Mouse (Mus musculus) liver, embryonic 11.5 days (tissue): Measurements from ENCODE around the gene Ap3d1. TPM values are rescaled to one million over a fixed set of nuclear protein-coding genes. Genes with fewer than 3 reads are reported as not detected.
A peak's percentile ranks its signal among the peaks of the same experiment; 100 is the strongest.

Experiments
- ATAC-seq: fragments of 200-750 bp; cut with Nextera tagmentation; replicated peaks from 2 replicates; pipeline ENCODE4 v1.8.0; 2017; ENCODE audit warnings: moderate number of reproducible peaks, mild to moderate bottlenecking, moderate TSS enrichment, moderate library complexity; ENCODE audit not compliant: low FRiP score
- DNase-seq: peaks from one replicate; pipeline ENCODE4 v3.0.0-alpha.2; 2017; ENCODE audit warnings: low spot score
- H3K27ac ChIP-seq: fragments of 300-500 bp; sonication (generic); 2 replicates; pipeline ENCODE4 v1.5.1; 2014; ENCODE audit warnings: mild to moderate bottlenecking, low read depth, low read length, control low read depth
- H3K27me3 ChIP-seq: fragments of 300-500 bp; sonication (generic); replicated peaks from 2 replicates; pipeline ENCODE4 v1.6.1; 2014; ENCODE audit warnings: low read length, mixed read lengths; ENCODE audit not compliant: control insufficient read depth, insufficient read depth
- H3K36me3 ChIP-seq: fragments of 300-500 bp; sonication (generic); 2 replicates; pipeline ENCODE4 v1.6.1; 2014; ENCODE audit warnings: mild to moderate bottlenecking, low read length, moderate library complexity, mixed read lengths; ENCODE audit not compliant: control insufficient read depth, insufficient read depth
- H3K4me1 ChIP-seq: fragments of 300-500 bp; sonication (generic); replicated peaks from 2 replicates; pipeline ENCODE4 v1.6.1; 2014; ENCODE audit warnings: low read length, mixed read lengths; ENCODE audit not compliant: control insufficient read depth, insufficient read depth
- H3K4me2 ChIP-seq: fragments of 300-500 bp; sonication (generic); 2 replicates; pipeline ENCODE4 v1.6.1; 2014; ENCODE audit warnings: mild to moderate bottlenecking, control low read depth, moderate library complexity
- H3K4me3 ChIP-seq: fragments of 300-500 bp; sonication (generic); 2 replicates; pipeline ENCODE4 v1.5.1; 2014; ENCODE audit warnings: low read depth, low read length, control low read depth
- H3K9ac ChIP-seq: fragments of 300-500 bp; sonication (generic); 2 replicates; pipeline ENCODE4 v1.6.1; 2014; ENCODE audit warnings: low read depth, low read length, control low read depth
- H3K9me3 ChIP-seq: fragments of 300-500 bp; sonication (generic); 2 replicates; pipeline ENCODE4 v1.6.1; 2016; ENCODE audit warnings: low read length, inconsistent platforms, mixed read lengths; ENCODE audit not compliant: control insufficient read depth
- WGBS: fragments of 180-500 bp; shearing (Covaris S2); extraction: QIAGEN DNeasy Blood & Tissue Kit; methylation state at CpG from one replicate; pipeline ENCODE4 v1.1.7; 2014; 5-methylcytosine and 5-hydroxymethylcytosine counted together
- polyA plus RNA-seq: library from polyadenylated mRNA; unstranded; fragments of >200 nt; fragmentation: Nextera tagmentation; extraction: Ambion mirVana; gene quantifications from 2 replicates; pipeline ENCODE4 v1.2.1, GENCODE M21; 2014

Gene Ap3d1
- polyA plus RNA-seq, 1 experiment from 2014 or later: 53.2 TPM

DNA sequence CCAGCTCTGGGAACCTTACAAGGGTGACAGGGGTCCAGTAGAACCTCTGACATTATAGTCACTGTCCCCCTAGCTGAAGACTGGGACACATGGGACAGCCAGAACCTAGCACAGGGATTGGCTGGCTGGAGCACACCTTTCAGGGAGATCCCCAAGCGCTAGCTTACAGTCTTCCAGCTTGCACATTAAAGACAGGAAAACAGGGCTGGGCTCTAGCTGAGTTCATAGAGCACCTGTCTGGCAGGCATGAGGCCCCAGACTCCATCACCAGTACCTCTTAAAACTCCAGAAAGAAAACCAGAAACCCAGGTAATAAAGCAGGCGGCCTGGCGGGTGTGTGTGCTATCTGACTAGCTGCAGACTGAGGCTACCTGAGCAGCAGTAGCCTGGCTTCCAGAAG, 68.4 kb downstream of the Ap3d1 start:
- no peak overlapping the region for H3K27ac ChIP-seq
- no peaks in the 10 kb centered on the region for H3K27me3 ChIP-seq
- H3K9me3 ChIP-seq: no peaks in the 10 kb centered on the region
- no peak for DNase-seq
- H3K4me3 ChIP-seq: peak overlapping the region; percentile 94
- peak overlapping the region; percentile 97 for H3K9ac ChIP-seq
- H3K4me2 ChIP-seq: peak overlapping the region; percentile 96
- WGBS: 88% methylated on average over 3 of the region's 3 CpGs
- ATAC-seq: no peak
- peaks cover 51% of the 10 kb centered on the region for H3K4me1 ChIP-seq
- peaks cover 24% of the 10 kb centered on the region for H3K36me3 ChIP-seq

DNA sequence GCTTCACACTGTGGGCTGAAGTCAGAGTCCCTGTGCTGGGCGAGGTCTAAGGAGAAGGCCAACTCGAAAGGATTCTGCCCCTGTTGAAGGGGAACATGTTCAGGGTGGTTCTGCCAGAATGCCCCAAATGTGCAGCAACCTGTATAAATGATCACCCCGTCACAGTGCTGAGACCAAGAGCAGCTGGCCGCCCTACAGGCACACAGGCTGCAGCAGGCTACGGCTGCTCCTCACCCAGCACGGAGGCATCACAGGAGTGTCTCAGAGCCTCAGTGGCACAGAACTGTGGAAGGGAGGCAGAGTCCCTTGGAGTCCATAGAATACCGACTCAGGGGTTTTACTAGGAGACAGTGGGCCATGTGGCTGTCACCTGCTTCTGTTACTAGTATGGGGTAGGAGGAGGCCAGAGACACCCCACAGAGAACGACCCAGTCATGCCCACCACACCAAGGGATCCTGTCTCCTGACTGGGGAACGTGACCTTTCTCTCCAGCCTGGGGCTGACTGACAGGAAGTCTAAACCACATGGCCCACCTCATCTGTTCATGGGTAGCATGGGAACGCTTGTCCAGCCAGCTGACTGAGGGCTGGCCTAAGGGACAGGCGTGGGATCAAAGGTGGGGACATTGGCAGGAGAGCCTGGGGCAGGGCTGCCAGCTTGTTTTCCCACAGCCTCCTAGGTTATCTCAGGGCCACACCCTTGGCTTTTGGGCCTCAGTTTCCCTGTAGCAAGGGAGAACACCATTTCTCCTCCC, 70.0 kb downstream of the Ap3d1 start:
- H3K4me2 ChIP-seq: no peak overlapping the region
- WGBS: 84% methylated on average over 11 of the region's 11 CpGs
- no peaks in the 10 kb centered on the region for H3K27me3 ChIP-seq
- peaks cover 40% of the 10 kb centered on the region for H3K36me3 ChIP-seq
- no peak overlapping the region for H3K4me3 ChIP-seq
- H3K9ac ChIP-seq: no peak overlapping the region
- DNase-seq (no peak), ATAC-seq (no peak)
- H3K9me3 ChIP-seq: no peaks in the 10 kb centered on the region
- H3K4me1 ChIP-seq: peaks cover 35% of the 10 kb centered on the region
- no peak overlapping the region for H3K27ac ChIP-seq

DNA sequence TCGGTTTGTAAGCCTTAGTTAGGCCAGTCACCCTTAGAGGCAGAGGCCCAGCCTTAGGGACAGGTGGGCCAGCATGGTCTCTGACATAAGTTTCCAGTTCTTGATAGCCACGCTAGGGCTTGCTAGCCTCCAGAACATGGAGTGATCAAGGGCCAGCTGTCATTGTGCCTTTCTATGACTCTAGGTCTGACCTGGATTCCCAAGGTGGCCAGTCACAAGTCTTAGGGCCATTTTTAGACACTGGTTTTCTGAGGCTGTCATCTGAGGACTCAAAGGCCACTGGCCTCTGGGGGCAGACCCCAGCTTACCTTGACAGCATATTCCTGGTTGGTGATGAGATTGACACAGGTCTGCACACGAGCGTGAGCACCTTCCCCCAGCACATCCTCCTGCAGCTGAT, 70.8 kb downstream of the Ap3d1 start:
- 89% methylated on average over 4 of the region's 4 CpGs for WGBS
- no peaks in the 10 kb centered on the region for H3K9me3 ChIP-seq
- H3K36me3 ChIP-seq: peaks cover 48% of the 10 kb centered on the region
- H3K9ac ChIP-seq: no peak overlapping the region
- H3K27ac ChIP-seq: no peak overlapping the region
- peaks cover 31% of the 10 kb centered on the region for H3K4me1 ChIP-seq
- H3K4me2 ChIP-seq: no peak overlapping the region
- H3K4me3 ChIP-seq: no peak overlapping the region
- ATAC-seq (no peak), DNase-seq (no peak)
- no peaks in the 10 kb centered on the region for H3K27me3 ChIP-seq

GRCm38 (mm10) chr10:80670531-80670930, 71.5 kb downstream of the Ap3d1 start:
- Histone ChIP-seq H3K4me3 (no peak overlapping the region), H3K27ac (no peak overlapping the region), H3K9me3 (no peaks in the 10 kb centered on the region), H3K4me1 (peaks cover 38% of the 10 kb centered on the region), H3K9ac (no peak overlapping the region), H3K4me2 (no peak overlapping the region), H3K27me3 (no peaks in the 10 kb centered on the region), H3K36me3 (peaks cover 50% of the 10 kb centered on the region)
- ATAC-seq (no peak), DNase-seq (no peak)
- WGBS: 88% methylated on average over 2 of the region's 2 CpGs

DNA sequence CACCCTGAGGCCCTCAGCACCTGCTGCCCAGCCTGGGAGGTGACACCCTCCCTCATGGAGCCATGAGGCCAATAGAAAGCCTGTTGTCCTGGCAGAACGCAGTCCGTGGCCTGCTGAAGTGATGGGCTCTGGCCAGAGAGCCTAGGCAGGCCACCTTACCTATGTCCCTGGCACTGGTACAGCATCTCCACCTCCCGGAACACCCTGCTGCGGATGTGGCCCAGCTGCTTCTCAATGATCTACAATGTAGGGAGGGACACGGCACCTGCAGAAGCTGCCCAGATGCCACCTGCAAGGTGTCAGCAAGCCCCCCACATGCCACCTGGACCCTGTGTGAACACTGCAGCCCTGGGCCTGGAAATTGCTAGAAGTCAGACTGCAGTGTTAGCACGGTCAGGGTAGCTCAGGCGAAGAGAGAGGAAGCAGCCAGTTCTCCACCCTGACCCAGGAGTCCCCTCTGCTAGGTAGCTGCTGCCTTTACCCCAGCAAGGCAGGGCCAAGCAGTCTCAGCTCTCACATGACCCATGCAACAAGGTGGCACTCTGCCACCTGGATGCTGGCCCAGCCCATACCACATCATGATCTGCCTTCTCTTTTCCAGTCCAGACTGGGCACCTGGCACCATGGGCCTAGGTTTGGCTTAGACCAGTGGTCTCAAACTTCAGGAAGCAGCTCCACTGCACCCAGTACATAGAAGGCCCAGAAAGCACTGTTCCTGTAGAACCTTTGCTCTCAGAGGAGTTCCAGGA, 72.2 kb downstream of the Ap3d1 start:
- 93% methylated on average over 7 of the region's 7 CpGs for WGBS
- ATAC-seq (no peak), DNase-seq (no peak)
- H3K27ac ChIP-seq: no peak overlapping the region
- peaks cover 41% of the 10 kb centered on the region for H3K4me1 ChIP-seq
- H3K9ac ChIP-seq: no peak overlapping the region
- no peaks in the 10 kb centered on the region for H3K27me3 ChIP-seq
- H3K4me2 ChIP-seq: no peak overlapping the region
- H3K4me3 ChIP-seq: no peak overlapping the region
- no peaks in the 10 kb centered on the region for H3K9me3 ChIP-seq
- H3K36me3 ChIP-seq: peaks cover 52% of the 10 kb centered on the region

GRCm38 (mm10) chr10:80669018-80669417, 73.0 kb downstream of the Ap3d1 start:
- Histone ChIP-seq H3K4me2 (no peak overlapping the region), H3K9me3 (no peaks in the 10 kb centered on the region), H3K27me3 (no peaks in the 10 kb centered on the region), H3K36me3 (peaks cover 52% of the 10 kb centered on the region), H3K27ac (no peak overlapping the region), H3K9ac (no peak overlapping the region), H3K4me1 (peaks cover 41% of the 10 kb centered on the region), H3K4me3 (no peak overlapping the region)
- 88% methylated on average over 12 of the region's 12 CpGs for WGBS
- DNase-seq (no peak), ATAC-seq (no peak)

- Histone ChIP-seq H3K4me1 (peaks cover 41% of the 10 kb centered on the region), H3K4me2 (no peak overlapping the region), H3K36me3 (peaks cover 52% of the 10 kb centered on the region), H3K27ac (no peak overlapping the region), H3K9ac (no peak overlapping the region), H3K4me3 (no peak overlapping the region), H3K27me3 (no peaks in the 10 kb centered on the region), H3K9me3 (no peaks in the 10 kb centered on the region)
- 89% methylated on average over 11 of the region's 11 CpGs for WGBS
- no peak for DNase-seq
- ATAC-seq: no peak
Measured at GRCm38 (mm10) chr10:80668614-80669013, 73.5 kb downstream of the Ap3d1 start.

DNA sequence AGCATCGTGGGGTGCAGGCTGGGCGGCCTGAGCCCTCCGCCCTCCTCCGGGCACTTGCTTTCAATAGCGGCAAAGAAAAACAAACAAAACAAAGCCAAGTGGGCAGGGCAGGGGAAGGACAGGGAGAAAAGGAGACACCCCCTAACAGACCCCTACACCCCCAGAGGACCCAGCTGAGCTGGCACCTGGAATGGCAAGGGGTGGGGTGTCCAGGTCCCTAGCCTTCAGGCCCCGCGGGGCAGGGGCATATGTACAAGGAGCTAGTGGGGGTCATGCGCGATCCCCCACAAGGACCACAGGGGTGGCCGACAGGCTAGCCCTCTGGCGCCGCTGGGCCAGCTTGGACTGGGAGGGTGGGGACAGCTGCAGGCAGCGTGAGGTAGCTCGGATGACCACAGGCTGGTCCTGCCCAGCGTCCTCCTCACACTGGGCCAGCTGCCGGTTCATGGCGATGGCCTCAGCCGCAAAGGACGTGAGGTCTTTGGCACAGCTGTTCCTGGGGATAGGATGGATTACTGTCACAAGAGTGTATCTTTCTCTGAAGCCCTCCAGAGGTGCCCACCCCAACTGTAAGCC, 75.1 kb downstream of the Ap3d1 start:
- Histone ChIP-seq H3K4me3 (no peak overlapping the region), H3K27me3 (no peaks in the 10 kb centered on the region), H3K4me2 (no peak overlapping the region), H3K36me3 (peaks cover 52% of the 10 kb centered on the region), H3K27ac (no peak overlapping the region), H3K9ac (no peak overlapping the region), H3K4me1 (peaks cover 34% of the 10 kb centered on the region), H3K9me3 (no peaks in the 10 kb centered on the region)
- DNase-seq (no peak), ATAC-seq (no peak)
- 88% methylated on average over 19 of the region's 19 CpGs for WGBS
